Mouse (Mus musculus): Measurements from ENCODE around the gene Fabp1.

DNA sequence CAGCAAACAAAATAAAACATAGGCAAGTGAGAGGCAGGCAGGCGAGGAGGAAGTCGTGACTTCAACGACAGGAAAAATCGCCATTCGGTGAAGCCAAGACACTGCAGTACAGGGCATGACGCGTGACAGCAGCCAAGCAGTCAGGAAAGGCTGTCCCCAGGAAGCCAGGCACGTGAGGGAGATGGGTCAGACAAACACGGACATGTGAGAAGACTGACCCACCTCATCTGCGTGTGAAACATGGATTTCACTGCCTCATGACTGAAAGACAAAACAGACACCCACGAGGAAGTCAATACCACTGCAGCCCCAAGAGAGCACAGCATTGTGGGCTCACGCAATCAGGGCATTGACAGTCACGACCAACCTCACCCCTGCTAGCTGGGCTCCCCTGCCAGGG, 35.5 kb downstream of the Fabp1 start:
- TF ChIP-seq FLI1 (IDR thresholded peaks at IDR 0.05; ENCODE audit: low read length): no peak
- no peak for TF ChIP-seq GATA1 (IDR thresholded peaks at IDR 0.05; ENCODE audit: borderline replicate concordance, low read length)

All from megakaryocyte, embryonic 14.5 days (primary cell).